Mouse (Mus musculus): Measurements from ENCODE around the gene Ide.

DNA sequence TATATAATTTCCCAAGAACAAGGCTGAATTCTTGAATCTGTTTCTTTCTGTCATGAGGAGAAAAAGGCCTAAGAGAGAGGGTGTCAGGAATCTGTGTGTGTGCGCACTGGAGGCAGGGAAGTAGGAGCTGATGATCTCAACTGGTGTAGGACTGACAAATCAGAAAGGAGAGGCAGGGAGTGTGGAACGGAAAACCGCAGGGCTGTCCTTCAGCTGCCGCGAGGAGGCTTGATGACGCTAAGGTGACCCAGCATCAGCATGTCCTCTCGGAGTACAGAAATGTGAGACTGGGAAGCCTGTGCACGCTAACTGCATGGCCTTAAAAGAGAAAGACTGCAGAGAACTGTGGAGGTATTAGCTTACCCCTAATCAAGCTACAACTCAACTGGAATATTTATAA lies 46.7 kb downstream of the Ide start:
- no peak for TF ChIP-seq CTCF (IDR thresholded peaks at IDR 0.05; ENCODE audit: insufficient read depth, low read depth, low read length)
- TF ChIP-seq POLR2A (IDR thresholded peaks at IDR 0.05; ENCODE audit: insufficient read depth, low read depth, low read length) = no peak

Measured in olfactory bulb, adult 2 months (tissue).